Mouse (Mus musculus) heart, postnatal 0 days (tissue): ENCODE results near the gene Aqp6.

Source experiments
- CTCF ChIP-seq: IDR thresholded peaks from 2 replicates; pipeline ENCODE4 v1.5.1; 2016; ENCODE audit warnings: antibody characterized with exemption, control low read depth, low read depth
- EP300 ChIP-seq: IDR thresholded peaks from 2 replicates; pipeline ENCODE4 v1.6.1; 2016; ENCODE audit warnings: antibody characterized with exemption, low read depth

DNA sequence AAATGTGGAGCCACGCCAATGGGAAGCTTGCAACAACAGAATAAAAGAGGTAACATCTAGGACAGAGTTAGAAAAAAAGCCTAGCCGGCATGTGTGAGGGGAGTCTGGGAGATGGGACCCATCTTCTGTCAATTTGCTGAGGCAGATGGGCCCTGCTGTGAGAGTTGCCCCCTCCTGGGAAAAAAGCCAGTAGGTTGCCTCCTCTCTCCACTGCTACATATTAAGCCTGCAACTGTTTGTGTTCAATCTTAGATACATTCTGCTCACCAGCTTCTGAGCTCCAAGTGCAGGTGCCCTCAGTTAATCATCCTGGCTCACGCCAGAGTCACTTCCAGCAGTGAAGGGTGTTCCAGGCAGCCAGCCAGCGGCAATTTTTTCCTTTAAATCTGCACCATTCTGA is 18.6 kb downstream of the Aqp6 start:
- TF ChIP-seq CTCF, result no peak
- TF ChIP-seq EP300, result no peak
